Mouse (Mus musculus) stomach, postnatal 0 days (tissue): ENCODE measurements around the gene Tnr. TPM values are rescaled to one million over a fixed set of nuclear protein-coding genes. Genes with fewer than 3 reads are reported as not detected.

Experiments
- ATAC-seq: fragments of 200-750 bp; cut with Nextera tagmentation; 2 replicates; pipeline ENCODE4 v1.8.0; 2017; ENCODE audit not compliant: low FRiP score, low TSS enrichment
- DNase-seq: peaks from one replicate; pipeline ENCODE4 v3.0.0-alpha.2; 2016; ENCODE audit warnings: low spot score
- H3K27ac ChIP-seq: fragments of 300-500 bp; sonication (generic); replicated peaks from 2 replicates; pipeline ENCODE4 v1.5.1; 2014; ENCODE audit warnings: mild to moderate bottlenecking, control low read depth
- H3K27me3 ChIP-seq: fragments of 300-500 bp; sonication (generic); 2 replicates; pipeline ENCODE4 v1.6.1; 2014; ENCODE audit warnings: low read length; ENCODE audit not compliant: control insufficient read depth, insufficient read depth
- H3K36me3 ChIP-seq: fragments of 300-500 bp; sonication (generic); 2 replicates; pipeline ENCODE4 v1.6.1; 2014; ENCODE audit warnings: low read length, mixed read lengths; ENCODE audit not compliant: control insufficient read depth, insufficient read depth
- H3K4me1 ChIP-seq: fragments of 300-500 bp; sonication (generic); replicated peaks from 2 replicates; pipeline ENCODE4 v1.6.1; 2014; ENCODE audit warnings: antibody characterized with exemption; ENCODE audit not compliant: control insufficient read depth, insufficient read depth
- H3K4me2 ChIP-seq: fragments of 300-500 bp; sonication (generic); replicated peaks from 2 replicates; pipeline ENCODE4 v1.6.1; 2014; ENCODE audit warnings: low read depth, mild to moderate bottlenecking, control low read depth, moderate library complexity
- H3K4me3 ChIP-seq: fragments of 300-500 bp; sonication (generic); 2 replicates; pipeline ENCODE4 v1.5.1; 2014; ENCODE audit warnings: low read depth, low read length, control low read depth
- H3K9ac ChIP-seq: fragments of 300-500 bp; sonication (generic); 2 replicates; pipeline ENCODE4 v1.6.1; 2014; ENCODE audit warnings: mild to moderate bottlenecking, low read length, control low read depth, mixed read lengths
- H3K9me3 ChIP-seq: fragments of 300-500 bp; sonication (generic); 2 replicates; pipeline ENCODE4 v1.6.1; 2016; ENCODE audit warnings: low read length; ENCODE audit not compliant: control insufficient read depth
- CTCF ChIP-seq: IDR thresholded peaks from 2 replicates; pipeline ENCODE4 v1.5.1; 2016; ENCODE audit warnings: antibody characterized with exemption, low read depth, mild to moderate bottlenecking, moderate library complexity
- EP300 ChIP-seq: optimal IDR thresholded peaks from 2 replicates; pipeline ENCODE3; 2016; ENCODE audit warnings: antibody characterized with exemption
- WGBS: fragments of 180-500 bp; shearing (Covaris S2); extraction: QIAGEN DNeasy Blood & Tissue Kit; methylation state at CpG from one replicate; pipeline ENCODE4 v1.1.7; 2014; 5-methylcytosine and 5-hydroxymethylcytosine counted together
- polyA plus RNA-seq: library from polyadenylated mRNA; unstranded; fragments of >200 nt; fragmentation: Nextera tagmentation; extraction: Ambion mirVana; gene quantifications from 2 replicates; pipeline ENCODE4 v1.2.1, GENCODE M21; 2015

The Tnr gene
- polyA plus RNA-seq, 1 experiment from 2014 or later = 0.10 TPM

DNA sequence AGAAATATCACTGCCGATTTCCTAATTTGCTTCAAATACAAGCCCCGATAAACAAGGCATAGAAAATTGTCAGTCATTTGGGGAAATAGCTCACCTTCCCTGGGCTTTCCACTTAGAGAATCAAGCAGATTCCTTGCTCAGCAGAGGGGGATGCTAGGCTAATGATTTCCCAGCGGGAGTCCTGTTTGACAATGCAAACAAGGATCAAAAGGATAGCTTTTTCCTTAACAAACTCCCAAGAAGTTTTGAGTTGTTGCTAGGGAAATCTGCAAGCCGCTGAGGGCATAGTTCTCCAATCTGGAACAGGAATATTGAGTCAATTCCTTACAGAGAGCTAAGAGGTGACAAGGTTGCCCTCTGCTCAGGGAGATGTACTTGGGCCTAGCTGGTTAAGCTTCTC, 311.6 kb downstream of the Tnr start:
- ATAC-seq (no peak), DNase-seq (no peak)
- TF ChIP-seq EP300 = no peak
- TF ChIP-seq CTCF = no peak
- no peak overlapping the region for H3K27ac ChIP-seq
- H3K27me3 ChIP-seq = no peaks in the 10 kb centered on the region
- no peaks in the 10 kb centered on the region for H3K36me3 ChIP-seq
- 21% methylated on average over 4 of the region's 4 CpGs for WGBS
- no peak overlapping the region for H3K4me2 ChIP-seq
- no peak overlapping the region for H3K9ac ChIP-seq
- no peaks in the 10 kb centered on the region for H3K4me1 ChIP-seq
- no peak overlapping the region for H3K4me3 ChIP-seq
- H3K9me3 ChIP-seq = no peaks in the 10 kb centered on the region

GRCm38 (mm10) chr1:159840337-159840736, 316.8 kb downstream of the Tnr start:
- ATAC-seq (no peak), DNase-seq (no peak)
- H3K9me3 ChIP-seq = no peaks in the 10 kb centered on the region
- H3K9ac ChIP-seq = no peak overlapping the region
- no peaks in the 10 kb centered on the region for H3K36me3 ChIP-seq
- H3K27ac ChIP-seq = no peak overlapping the region
- H3K4me1 ChIP-seq = no peaks in the 10 kb centered on the region
- no peak overlapping the region for H3K4me3 ChIP-seq
- WGBS = 63% methylated on average over 2 of the region's 2 CpGs
- H3K27me3 ChIP-seq = no peaks in the 10 kb centered on the region
- TF ChIP-seq EP300 = no peak
- no peak for TF ChIP-seq CTCF
- H3K4me2 ChIP-seq = no peak overlapping the region

DNA sequence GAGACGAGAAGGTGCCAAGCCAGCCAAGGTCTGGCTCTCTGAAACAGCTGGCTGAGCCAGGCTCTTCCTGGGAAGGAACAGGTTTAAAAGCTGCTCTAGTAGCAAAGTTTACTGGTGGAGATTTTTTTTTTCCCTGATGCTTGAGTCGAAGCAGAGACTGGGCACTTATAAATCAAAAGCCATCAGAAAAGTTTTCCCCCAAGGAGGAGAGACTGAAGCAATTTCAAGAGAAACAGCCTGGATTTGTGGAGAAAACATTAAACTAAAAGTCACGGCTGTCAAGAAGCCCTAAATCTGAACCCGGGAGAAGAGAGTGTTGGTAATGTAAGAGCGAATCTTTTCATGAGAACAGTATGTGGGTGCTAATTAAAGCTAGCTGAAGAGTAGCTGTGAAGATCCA, 319.3 kb downstream of the Tnr start:
- Histone ChIP-seq H3K4me3 (no peak overlapping the region), H3K27me3 (no peaks in the 10 kb centered on the region), H3K9ac (no peak overlapping the region), H3K4me1 (no peaks in the 10 kb centered on the region), H3K36me3 (no peaks in the 10 kb centered on the region), H3K9me3 (no peaks in the 10 kb centered on the region), H3K4me2 (no peak overlapping the region), H3K27ac (no peak overlapping the region)
- 50% methylated on average over 5 of the region's 5 CpGs for WGBS
- no peak for ATAC-seq
- no peak for TF ChIP-seq EP300
- no peak for TF ChIP-seq CTCF
- DNase-seq = no peak

GRCm38 (mm10) chr1:159852088-159852487, 328.5 kb downstream of the Tnr start:
- Histone ChIP-seq H3K9me3 (no peaks in the 10 kb centered on the region), H3K27me3 (no peaks in the 10 kb centered on the region), H3K9ac (no peak overlapping the region), H3K36me3 (no peaks in the 10 kb centered on the region), H3K4me1 (no peaks in the 10 kb centered on the region), H3K4me2 (no peak overlapping the region), H3K4me3 (no peak overlapping the region), H3K27ac (no peak overlapping the region)
- ATAC-seq (no peak), DNase-seq (no peak)
- WGBS = 71% methylated on average over 11 of the region's 11 CpGs
- no peak for TF ChIP-seq CTCF
- TF ChIP-seq EP300 = no peak

DNA sequence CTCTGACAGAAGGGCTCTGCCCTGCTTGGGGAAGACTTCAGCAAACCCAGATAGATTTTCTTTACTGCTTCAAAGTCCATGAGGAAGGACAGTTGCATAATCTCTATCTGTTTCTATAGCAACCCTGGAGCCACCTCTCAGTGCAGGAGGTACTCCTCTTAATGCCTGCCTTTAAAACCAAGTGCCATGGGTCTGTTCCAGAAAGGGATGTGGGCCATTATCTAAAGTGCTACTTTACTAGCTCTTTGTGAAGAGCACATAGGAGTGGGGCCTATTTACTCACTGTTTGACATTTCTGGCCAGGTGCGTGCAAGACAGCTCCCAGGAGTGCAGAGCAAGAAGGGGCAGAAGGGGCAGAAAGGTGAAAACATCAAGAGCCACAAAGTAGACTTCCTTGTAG, 330.7 kb downstream of the Tnr start:
- Histone ChIP-seq H3K9ac (no peak overlapping the region), H3K36me3 (no peaks in the 10 kb centered on the region), H3K27me3 (no peaks in the 10 kb centered on the region), H3K27ac (no peak overlapping the region), H3K9me3 (no peaks in the 10 kb centered on the region), H3K4me3 (no peak overlapping the region), H3K4me1 (no peaks in the 10 kb centered on the region), H3K4me2 (no peak overlapping the region)
- DNase-seq (no peak), ATAC-seq (no peak)
- TF ChIP-seq EP300 (no peak), CTCF (no peak)
- 77% methylated on average over 1 of the region's 1 CpGs for WGBS

DNA sequence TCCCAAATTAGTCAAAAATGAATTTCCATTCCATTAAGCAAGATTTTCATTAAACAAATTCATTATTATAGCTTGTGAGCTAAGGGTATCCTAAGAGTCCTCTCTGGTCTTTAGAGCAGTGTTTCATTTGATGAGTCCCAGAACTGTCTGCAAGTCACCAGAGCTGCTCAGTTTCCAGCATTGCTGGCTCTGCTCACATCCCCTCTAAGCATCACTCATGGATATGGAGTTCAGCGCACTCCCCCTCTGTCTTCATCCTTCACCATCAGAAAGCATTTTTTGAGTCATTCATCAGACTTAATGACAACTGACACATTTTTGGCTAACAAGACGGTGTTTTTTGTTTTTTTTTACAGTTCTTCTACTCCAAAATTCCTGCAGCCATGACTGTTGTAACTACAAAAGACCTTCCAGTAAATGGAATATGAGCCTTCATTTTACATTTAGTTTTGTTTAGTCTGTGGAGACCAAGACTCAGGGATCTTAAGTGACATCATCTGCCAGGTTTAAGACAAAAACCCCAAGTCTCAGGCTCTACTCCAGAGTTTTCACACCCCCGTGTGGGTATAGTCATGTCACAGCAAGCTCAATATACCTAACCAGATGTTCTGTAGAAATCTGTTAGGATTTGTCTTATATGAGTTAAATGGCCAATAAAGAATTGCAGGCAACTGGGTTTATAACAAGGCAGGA, 338.4 kb downstream of the Tnr start:
- Histone ChIP-seq H3K4me1 (no peaks in the 10 kb centered on the region), H3K9me3 (no peaks in the 10 kb centered on the region), H3K4me2 (no peak overlapping the region), H3K27ac (no peak overlapping the region), H3K9ac (no peak overlapping the region), H3K36me3 (no peaks in the 10 kb centered on the region), H3K4me3 (no peak overlapping the region), H3K27me3 (no peaks in the 10 kb centered on the region)
- no peak for DNase-seq
- TF ChIP-seq EP300 (no peak), CTCF (no peak)
- 53% methylated on average over 3 of the region's 3 CpGs for WGBS
- no peak for ATAC-seq
